Mouse (Mus musculus) layer of hippocampus, adult 11-12 months (tissue): ENCODE measurements around the gene Adap1.
A peak's percentile ranks its signal among the peaks of the same experiment; 100 is the strongest.

Experiments
- DNase-seq: peaks from one replicate; pipeline ENCODE4 v3.0.0; 2022; ENCODE audit warnings: low spot score

Adap1 gene

DNA sequence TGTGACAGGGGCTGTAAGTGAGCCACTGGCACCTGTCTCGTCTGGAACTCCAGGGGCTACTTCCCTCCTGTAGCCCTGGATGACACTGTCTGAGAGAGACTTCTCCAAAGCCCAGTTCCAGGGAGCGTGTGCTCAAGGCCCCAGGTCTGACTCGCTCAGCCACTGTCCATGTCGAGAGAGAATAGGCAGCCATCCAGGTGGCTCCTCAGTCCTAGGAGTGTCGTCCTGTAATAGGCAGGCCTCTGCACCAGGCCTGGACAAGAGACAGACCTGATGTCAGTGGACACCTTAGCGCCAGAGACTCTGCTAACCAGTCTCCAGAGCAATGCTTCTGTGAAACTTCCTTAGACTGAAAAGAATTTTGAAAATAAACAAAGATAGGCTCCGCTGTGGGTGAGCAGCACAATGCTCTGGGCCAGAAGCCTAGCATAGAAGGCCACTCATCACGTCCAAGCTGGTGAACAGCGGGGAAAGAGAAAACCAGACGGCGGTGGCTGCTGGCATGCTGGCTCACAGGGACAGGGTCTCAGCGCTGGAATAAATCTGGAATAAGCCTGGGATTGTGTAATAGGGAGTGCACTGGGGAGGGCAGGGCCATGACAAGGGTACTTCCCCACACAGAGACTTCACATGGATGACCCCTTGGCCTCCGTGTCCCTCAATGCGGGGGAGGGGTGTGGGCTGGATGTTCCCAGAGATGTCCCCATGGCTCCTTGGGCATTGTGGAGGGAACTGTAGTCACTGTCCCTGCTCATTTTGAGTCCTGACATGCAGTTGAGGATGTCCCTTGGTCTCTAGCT is 39.1 kb downstream of the Adap1 start:
- peak; percentile 40 for DNase-seq

GRCm38 (mm10) chr5:139285383-139286067 is 39.9 kb downstream of the Adap1 start:
- peak; percentile 56 for DNase-seq

DNA sequence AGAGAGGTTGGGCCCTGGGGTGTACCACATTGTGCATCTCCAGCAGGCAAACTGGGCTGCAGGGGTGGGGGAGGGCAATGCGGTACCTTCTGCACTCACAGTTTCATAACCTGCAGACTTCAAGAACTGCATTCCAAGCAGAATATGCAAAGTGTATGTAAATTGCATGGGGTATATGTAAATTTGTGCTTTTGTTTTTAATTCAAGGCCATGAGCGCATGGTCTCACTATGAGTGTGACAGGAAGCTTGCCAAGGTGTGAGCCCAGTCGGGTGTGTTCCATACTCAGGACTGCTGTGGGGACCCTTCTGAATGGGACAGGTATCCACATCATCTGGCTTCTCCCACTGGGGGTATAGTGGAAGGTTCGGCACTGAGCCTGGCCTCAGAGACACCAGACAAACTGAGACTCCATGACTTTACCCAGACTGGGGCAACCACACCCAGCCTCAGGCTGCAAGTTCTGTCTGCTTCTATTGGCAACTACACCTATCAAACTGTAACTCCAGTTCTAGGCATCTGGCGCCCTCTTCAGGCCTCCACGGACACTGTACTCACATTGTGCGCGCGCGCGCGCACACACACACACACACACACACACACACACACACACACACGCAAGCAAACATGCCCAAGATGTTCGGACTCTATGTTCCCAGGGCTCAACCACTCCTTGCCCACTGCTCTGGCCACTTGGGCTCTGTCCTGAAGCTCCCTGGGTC is 41.8 kb downstream of the Adap1 start:
- DNase-seq = no peak

DNA sequence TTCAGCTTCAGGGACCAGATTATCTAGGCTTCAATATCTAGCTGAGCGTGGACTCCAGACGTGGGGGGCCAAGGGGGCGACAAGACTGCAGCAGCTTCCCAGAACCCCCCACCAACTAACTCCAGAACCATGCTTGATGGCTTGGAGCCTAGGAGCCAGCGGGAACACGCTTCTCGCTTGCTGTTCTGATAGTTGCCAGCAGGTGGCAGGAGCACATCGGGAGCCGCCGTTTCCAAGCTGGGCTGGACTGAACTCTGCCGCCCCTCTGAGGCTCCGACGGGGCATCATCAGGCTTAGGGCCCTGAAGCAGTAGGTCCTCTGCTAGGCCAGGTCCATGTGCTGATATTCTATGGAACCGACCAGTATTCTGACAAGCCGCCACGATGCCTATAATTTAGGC is 43.2 kb downstream of the Adap1 start:
- DNase-seq = peak; percentile 89

- no peak for DNase-seq
Measured at GRCm38 (mm10) chr5:139281373-139282112, 43.9 kb downstream of the Adap1 start.

DNA sequence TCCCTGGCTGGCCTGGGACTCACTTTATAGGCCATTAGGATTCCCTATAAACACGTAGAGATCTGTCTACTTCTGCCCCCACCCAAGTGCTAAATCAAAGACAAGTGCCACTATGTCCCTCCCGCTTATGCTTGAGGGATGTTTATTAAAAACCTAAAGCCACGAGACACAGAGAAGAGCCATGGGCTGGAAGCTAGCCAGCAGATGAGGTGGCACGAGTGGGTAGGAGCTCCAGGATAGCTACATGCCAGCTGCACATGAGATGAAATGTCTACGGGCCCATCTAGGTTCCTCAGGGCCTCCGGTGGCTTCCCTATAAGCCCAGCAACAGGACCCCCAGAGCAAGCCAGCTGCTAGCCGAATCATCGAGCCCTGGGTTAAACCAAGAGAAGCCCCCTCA is 48.1 kb downstream of the Adap1 start:
- DNase-seq = peak; percentile 48

DNA sequence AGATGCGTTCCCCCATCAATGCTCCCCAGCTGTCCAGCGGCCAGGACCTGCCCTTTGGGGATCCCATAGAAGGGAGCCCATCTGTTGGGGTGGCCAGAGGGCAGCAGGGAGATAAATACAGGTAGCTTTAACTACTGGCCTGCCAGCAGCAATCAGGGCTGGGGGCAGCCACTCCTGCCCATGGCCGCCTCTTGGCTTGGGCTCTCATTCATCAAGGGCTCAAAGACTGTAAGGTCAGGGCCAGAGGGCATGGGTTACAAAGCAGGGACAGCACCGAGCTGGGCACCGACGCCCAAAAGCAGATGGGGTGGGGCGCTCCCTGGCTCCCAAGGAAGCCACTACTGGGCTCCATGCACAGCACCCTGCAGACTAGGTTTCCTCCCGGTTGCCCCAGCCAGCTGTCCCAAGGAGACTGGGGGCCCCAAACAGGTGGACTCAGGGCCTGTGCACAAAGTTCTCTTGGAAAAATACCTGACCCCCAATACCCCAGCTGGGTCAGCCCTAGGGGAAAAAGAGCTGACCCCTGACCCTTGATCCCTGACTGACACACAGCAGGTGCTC is 53.3 kb downstream of the Adap1 start:
- no peak for DNase-seq

DNA sequence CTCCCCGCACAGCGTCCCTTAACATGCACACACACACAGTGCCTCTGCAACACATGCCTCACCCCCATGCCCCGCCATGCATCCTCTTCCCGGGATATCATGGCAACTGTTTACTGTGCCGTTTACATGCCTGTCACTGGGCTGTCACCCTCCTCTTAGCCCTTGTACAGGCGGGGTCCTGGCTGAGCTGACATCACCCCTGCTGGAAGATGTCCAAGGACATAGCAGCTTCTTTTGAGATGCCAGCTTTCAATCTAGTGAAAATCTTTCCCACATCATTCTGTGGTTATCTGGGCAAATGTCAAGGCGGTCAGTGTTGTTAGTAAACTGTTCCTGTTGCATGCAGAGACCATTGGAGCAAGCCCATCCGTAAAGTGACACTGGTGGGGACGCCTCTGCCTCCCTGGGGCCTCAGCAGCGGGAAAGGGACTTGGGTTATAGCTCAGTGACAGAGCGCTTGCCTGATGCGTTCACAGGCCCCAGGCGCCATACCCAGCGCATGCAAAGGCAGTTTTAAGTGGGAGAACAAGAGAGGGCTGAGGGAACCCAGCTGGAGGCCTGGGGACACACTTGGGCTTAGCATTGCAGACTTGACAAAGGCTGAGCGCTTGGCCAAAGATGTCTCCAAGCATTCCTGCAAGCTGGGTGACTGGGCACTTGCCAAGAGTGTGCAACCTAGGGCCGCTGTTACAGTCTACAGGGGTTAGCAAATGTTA is 54.5 kb downstream of the Adap1 start:
- DNase-seq = no peak

- no peak for DNase-seq
Measured at GRCm38 (mm10) chr5:139267661-139268060, 57.8 kb downstream of the Adap1 start.

GRCm38 (mm10) chr5:139261403-139261802 is 64.0 kb downstream of the Adap1 start:
- DNase-seq = no peak

GRCm38 (mm10) chr5:139259853-139260252 is 65.6 kb downstream of the Adap1 start:
- no peak for DNase-seq

DNA sequence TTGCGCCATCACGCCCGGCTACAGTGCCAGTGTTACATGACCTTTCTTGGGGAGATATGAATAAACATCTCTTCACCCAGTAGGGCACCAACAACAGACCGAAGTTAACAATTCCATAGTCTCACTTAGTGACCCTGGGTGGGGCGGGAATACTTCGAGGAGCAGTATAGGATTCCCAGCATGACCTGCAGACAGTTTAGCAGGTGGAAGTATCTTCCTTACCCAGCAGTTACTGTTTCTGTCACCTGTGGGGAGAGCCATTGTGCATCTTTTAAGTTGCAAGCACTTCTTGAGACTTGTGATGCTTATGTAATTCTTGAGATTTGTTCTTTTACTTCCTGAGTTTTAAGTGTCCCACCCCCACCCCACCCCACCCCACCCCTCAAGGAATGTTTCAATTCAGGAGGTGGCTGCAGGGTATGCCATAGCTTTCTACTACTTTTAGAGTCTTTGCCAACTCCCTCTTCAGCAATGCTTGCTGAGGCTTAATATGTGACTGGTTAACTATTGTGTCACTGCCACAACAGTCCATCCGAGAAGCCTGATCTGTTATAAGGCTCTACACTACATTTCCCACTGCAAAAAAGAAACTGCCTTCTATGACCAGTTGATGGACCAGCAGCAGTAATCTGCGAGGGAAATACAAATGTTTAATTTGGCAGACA is 66.9 kb downstream of the Adap1 start:
- DNase-seq = no peak

GRCm38 (mm10) chr5:139257818-139258217 is 67.6 kb downstream of the Adap1 start:
- DNase-seq = no peak

DNA sequence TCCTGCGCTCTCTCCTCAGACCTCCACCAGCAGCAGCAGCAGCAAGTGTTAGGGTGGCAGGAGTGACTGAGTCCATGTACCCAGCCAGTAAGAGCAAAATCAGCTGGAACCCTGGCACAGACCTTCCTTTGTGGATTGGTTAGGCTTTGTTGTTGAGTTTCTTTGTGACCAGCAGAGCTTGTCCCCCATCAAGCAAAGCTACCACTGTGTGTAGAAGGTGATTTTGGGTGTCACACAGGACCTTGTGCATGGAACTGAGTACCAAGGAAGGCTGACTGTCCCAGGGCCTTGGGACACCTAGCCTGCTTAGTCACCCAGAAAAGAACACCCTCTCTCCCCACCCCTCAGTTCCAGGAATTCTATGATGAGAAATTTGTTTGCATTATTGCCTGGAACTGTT is 68.2 kb downstream of the Adap1 start:
- no peak for DNase-seq

DNA sequence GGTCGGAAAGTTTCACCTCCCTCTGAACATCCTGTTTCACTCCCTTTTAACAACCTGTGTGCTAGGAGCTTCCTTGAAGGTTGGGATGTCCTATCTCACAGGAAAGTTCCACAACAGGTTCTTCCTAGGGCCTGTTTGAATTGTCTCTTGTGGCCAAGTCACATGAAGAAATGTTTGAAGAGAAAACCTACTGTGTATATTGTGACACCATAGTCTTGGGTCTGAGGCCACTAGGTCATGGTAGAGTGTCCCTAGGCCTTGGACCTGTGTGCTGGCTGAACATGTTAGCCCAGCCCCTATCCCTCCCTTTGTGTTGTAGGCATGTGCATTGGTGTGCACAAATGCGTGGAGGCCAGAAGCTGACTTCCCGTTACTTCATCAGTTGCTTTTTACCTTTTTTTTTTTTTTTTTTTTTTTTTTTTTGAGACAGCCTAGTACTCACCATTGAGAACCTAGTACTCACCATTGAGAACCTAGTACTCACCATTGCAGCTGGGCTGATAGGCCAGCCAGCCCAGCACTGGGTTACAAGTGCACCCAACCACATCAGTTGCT is 69.1 kb downstream of the Adap1 start:
- no peak for DNase-seq

- DNase-seq = no peak
Measured at GRCm38 (mm10) chr5:139255777-139256176, 69.6 kb downstream of the Adap1 start.

- DNase-seq = no peak
Measured at GRCm38 (mm10) chr5:139254938-139255337, 70.5 kb downstream of the Adap1 start.

- peak; percentile 51 for DNase-seq
Measured at GRCm38 (mm10) chr5:139253301-139253741, 72.1 kb downstream of the Adap1 start.

DNA sequence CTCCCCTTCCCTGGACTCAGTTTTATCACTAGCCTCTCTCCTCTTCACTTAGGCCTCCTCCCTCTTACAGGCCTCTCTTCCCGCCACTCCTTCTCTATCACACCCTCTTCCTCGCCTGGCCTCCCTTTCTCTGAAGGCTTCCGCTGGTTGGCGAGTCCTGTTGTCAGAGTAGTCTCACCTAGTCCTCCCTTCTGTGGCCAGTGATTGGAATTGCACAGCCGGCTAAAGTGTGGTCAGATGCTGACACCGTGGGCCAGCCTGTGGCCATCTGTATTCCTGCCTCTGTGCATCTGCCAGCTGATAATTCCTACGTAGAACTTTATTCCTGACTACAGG is 72.5 kb downstream of the Adap1 start:
- DNase-seq = peak; percentile 39
